Mouse (Mus musculus): ENCODE data around the gene Olfr1143.

The Olfr1143 gene

DNA sequence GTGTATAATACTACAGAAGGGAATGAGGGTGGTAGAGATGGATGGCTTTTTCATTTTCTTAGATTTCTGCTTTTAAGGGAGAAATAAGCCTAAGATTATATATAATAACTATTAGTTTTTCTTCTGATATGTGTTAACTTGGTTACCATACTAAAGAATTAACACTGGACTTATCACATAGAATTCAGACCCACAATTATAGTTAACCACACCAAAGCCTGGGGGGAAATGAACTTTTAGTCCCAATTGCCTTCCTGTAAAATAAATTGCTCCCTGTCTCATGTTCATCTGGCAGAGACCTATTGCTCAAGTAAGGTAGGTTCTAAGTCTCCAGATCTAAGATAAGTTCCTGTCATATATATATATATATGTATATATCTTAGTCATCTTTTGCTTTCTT lies at the start of gene Olfr1143:
Olfr1143 (plus strand) TSS at position 301 of the 400 bp plus-strand sequence.
- no peak for DNase-seq

- DNase-seq, result no peak
Observed at GRCm38 (mm10) chr2:87753891-87754290, 46.5 kb upstream of the Olfr1143 start, which contains the start of gene Olfr1141. TSS of gene Olfr1141 (minus strand) at chr2:87753991.

DNA sequence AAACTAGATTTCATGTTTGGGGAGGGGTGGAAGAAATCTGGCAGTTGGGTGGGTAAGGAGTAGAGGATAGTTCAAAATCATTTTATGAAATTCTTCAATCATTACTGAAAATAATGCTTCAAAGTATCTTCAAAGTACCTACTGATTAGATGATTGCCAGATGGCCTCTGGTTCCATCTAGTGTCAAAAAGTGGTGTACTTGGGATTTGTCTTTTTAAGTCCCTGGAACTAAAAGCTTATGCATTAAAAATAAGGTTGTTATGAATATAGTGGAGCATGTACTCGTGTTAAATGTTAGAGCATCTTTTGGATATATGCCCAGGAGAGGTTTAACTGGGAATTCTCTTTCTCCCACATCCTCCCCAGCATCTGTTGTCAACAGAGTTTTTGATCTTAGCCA lies 24.2 kb upstream of the Olfr1143 start:
- DNase-seq, result no peak

DNA sequence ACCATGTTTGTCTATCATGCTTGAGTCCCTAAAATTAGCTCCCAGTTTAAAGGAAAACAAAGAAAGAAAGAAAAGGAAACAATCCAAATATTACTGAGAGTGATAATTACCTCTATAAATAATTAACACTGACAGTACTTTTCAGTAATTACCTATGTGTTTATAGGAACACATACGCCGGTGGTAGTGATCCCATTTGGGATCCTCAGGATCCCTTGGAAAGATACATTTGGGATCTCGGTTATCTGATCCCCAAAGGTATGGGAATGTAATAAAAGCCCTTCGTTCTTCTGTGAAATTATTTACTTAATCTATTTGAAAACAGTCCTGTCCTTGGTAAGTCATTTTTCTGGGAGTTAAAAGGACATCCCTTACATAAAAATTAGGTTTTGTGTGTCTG lies 21.2 kb upstream of the Olfr1143 start, which contains the start of gene Olfr152:
Olfr152 (plus strand) TSS at position 301 of the 400 bp plus-strand sequence.
- no peak for DNase-seq

DNA sequence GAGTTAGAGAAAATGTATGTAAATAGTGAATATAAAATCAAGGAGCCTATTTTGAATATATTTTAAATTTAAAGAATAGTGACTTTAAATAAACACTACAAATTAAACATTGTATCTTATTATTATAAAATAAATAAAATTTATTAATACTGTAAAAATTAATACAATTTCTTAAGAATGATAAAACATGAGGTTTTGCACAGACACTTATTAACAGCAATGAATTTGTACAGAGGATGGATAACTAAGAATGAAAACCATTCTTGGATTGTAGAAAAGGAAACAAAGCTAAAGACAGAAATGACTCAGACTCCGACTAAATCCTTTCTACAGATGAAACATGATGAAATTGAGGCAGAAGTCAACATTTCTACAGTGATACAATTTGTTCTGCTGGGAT lies 9.1 kb downstream of the Olfr1143 start, which contains the start of gene Olfr1145:
Olfr1145 (plus strand) TSS at position 301 of the 400 bp plus-strand sequence.
- DNase-seq, result no peak

DNA sequence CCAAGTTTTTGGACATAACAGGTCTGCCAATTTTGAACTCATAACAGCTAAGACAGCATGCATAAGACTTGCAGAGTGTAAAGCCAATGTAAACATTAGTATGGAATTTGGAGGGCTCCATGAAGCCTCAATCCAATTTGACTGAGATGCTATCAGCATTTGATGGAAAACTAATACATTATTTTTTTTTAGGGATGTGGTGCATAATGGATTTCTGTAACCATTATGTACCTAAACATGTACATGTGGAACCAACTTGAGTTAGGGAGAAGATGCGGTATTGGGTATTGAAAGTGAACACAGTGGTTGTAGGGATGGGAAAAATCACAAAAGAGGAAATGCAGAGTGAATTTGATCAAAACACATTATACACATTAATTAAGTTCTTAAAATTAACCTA lies 29.8 kb downstream of the Olfr1143 start, which contains the start of gene Olfr1148:
Olfr1148 (plus strand) TSS at position 301 of the 400 bp plus-strand sequence.
- no peak for DNase-seq

DNA sequence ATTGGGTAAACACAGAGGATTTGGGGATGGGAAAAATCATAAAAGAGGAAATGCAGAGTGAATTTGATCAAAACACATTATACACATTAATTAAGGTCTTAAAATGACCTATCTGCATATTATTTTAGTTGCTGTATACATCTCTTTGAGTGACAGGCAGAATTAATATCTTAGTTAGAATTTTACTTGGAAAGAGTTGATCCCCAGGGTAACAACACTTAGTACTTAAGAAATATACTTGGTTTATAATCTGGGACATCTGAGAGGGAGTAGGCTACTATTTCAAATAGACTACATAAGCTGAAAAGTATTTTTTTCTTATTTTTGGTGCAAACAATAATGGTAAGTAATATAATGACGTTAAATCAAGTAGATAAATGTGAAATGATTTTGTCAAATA lies 43.3 kb downstream of the Olfr1143 start, which contains the start of gene Olfr1150-ps1:
Olfr1150-ps1 (plus strand) TSS at position 301 of the 400 bp plus-strand sequence.
- no peak for DNase-seq
